Mouse (Mus musculus): Measurements from ENCODE around the gene Pygo1.

The Pygo1 gene

GRCm38 (mm10) chr9:72925021-72925934 lies at the start of gene Pygo1:
Pygo1 (plus strand) TSS chr9:72925645.
- DNase-seq (ENCODE audit: low spot score in 2 of 2), result no peak

- DNase-seq (ENCODE audit: low spot score in 2 of 2), result no peak
Observed at GRCm38 (mm10) chr9:72875878-72876277, 49.6 kb upstream of the Pygo1 start.

- no peak for DNase-seq (ENCODE audit: low spot score in 2 of 2)
Observed at GRCm38 (mm10) chr9:72877905-72878304, 47.5 kb upstream of the Pygo1 start.

- DNase-seq (ENCODE audit: low spot score in 2 of 2), result no peak
Observed at GRCm38 (mm10) chr9:72878656-72879055, 46.8 kb upstream of the Pygo1 start.

GRCm38 (mm10) chr9:72879601-72880000 lies 45.8 kb upstream of the Pygo1 start:
- DNase-seq (ENCODE audit: low spot score in 2 of 2), result no peak

GRCm38 (mm10) chr9:72880225-72880960 lies 45.1 kb upstream of the Pygo1 start:
- no peak for DNase-seq (ENCODE audit: low spot score in 2 of 2)

- no peak for DNase-seq (ENCODE audit: low spot score in 2 of 2)
Observed at GRCm38 (mm10) chr9:72881026-72881768, 44.2 kb upstream of the Pygo1 start.

GRCm38 (mm10) chr9:72883940-72884339 lies 41.5 kb upstream of the Pygo1 start:
- DNase-seq (ENCODE audit: low spot score in 2 of 2), result peak in 1 of 2 experiments; percentile 27

- DNase-seq (ENCODE audit: low spot score in 2 of 2), result no peak
Observed at GRCm38 (mm10) chr9:72889777-72890176, 35.7 kb upstream of the Pygo1 start.

- DNase-seq (ENCODE audit: low spot score in 2 of 2), result no peak
Observed at GRCm38 (mm10) chr9:72890499-72891085, 34.9 kb upstream of the Pygo1 start.

GRCm38 (mm10) chr9:72892761-72893160 lies 32.7 kb upstream of the Pygo1 start:
- DNase-seq (ENCODE audit: low spot score in 2 of 2), result no peak

- DNase-seq (ENCODE audit: low spot score in 2 of 2), result no peak
Observed at GRCm38 (mm10) chr9:72894796-72895352, 30.6 kb upstream of the Pygo1 start.

- DNase-seq (ENCODE audit: low spot score in 2 of 2), result no peak
Observed at GRCm38 (mm10) chr9:72902057-72902456, 23.4 kb upstream of the Pygo1 start.

GRCm38 (mm10) chr9:72902611-72903010 lies 22.8 kb upstream of the Pygo1 start:
- DNase-seq (ENCODE audit: low spot score in 2 of 2), result no peak

- no peak for DNase-seq (ENCODE audit: low spot score in 2 of 2)
Observed at GRCm38 (mm10) chr9:72906693-72907103, 18.7 kb upstream of the Pygo1 start.

GRCm38 (mm10) chr9:72911381-72911780 lies 14.1 kb upstream of the Pygo1 start:
- no peak for DNase-seq (ENCODE audit: low spot score in 2 of 2)

- DNase-seq (ENCODE audit: low spot score in 2 of 2), result no peak
Observed at GRCm38 (mm10) chr9:72913551-72913950, 11.9 kb upstream of the Pygo1 start.

- DNase-seq (ENCODE audit: low spot score in 2 of 2), result no peak
Observed at GRCm38 (mm10) chr9:72915728-72916127, 9.7 kb upstream of the Pygo1 start.

GRCm38 (mm10) chr9:72923068-72923467 lies 2.4 kb upstream of the Pygo1 start:
- DNase-seq (ENCODE audit: low spot score in 2 of 2), result no peak

GRCm38 (mm10) chr9:72925935-72926258 lies 452 bp downstream of the Pygo1 start:
- DNase-seq (ENCODE audit: low spot score in 2 of 2), result no peak

GRCm38 (mm10) chr9:72931166-72931790 lies 5.8 kb downstream of the Pygo1 start:
- no peak for DNase-seq (ENCODE audit: low spot score in 2 of 2)
